9 mouse cellular contexts compared by ENCODE assay signal in genomic region chr4:123104651-123105450, GRCm38 (mm10). TPM values are rescaled to one million over a fixed set of nuclear protein-coding genes. Genes with fewer than 3 reads are reported as not detected.
DNase-seq lines count a peak whose midpoint lies in the region; ATAC-seq and TF ChIP-seq lines count a peak whose summit lies in the region.
"Had no signal": no experiment of that assay in that cellular context is flagged by ENCODE, and none has a peak within 500 bp of the region (broad histone marks: within the 10 kb centered on the region; RNA-seq: fewer than 3 reads in every experiment).

Gene Bmp8b, plus strand, starts transcription at chr4:123105165.

- intact Hi-C loops in gastrocnemius, postnatal 36 days (cut with DNase I): no loop called here

- in situ Hi-C loops in ES-E14 (cut with MboI; ENCODE audit: low sequenced_read_pairs in 2 of 2, unreplicated experiment in 2 of 2): no loop called here

- peak within 1 kb of the TSS; percentile 69 for H3K9ac ChIP-seq in ES-E14 (ENCODE audit: insufficient read depth, low read depth, low read length, poor library complexity, severe bottlenecking)
- no peak within 1 kb of the TSS for H3K9ac ChIP-seq in embryonic facial prominence, embryonic 12.5 days
- peak within 1 kb of the TSS; percentile 20; the same call in 1 of the 2 replicates for H3K9ac ChIP-seq in lung, embryonic 16.5 days (ENCODE audit: low read length)
- H3K9ac ChIP-seq in stomach, embryonic 15.5 days: no peak within 1 kb of the TSS

- H3K4me2 ChIP-seq in embryonic facial prominence, embryonic 12.5 days (replicated peaks): peak within 1 kb of the TSS; percentile 46
- peak within 1 kb of the TSS; percentile 54 for H3K4me2 ChIP-seq in lung, embryonic 16.5 days (ENCODE audit: low read depth, low read length)
- peak within 1 kb of the TSS; percentile 64 for H3K4me2 ChIP-seq in stomach, embryonic 15.5 days

- no peak; the same call in 1 of the 2 replicates for ATAC-seq in embryonic facial prominence, embryonic 12.5 days (ENCODE audit: insufficient number of reproducible peaks, insufficient read depth, low FRiP score, low TSS enrichment)
- ATAC-seq in lung, embryonic 16.5 days (ENCODE audit: low read depth): peak; percentile 81
- peak; percentile 59; the same call in 1 of the 2 replicates for ATAC-seq in stomach, embryonic 15.5 days (ENCODE audit: insufficient read depth, low FRiP score, low read depth)

- H3K27me3 ChIP-seq in embryonic facial prominence, embryonic 12.5 days: peaks cover 47% of the 10 kb centered on the region
- H3K27me3 ChIP-seq in lung, embryonic 16.5 days (ENCODE audit: control insufficient read depth, insufficient read depth, low read depth, low read length): peaks cover 33% of the 10 kb centered on the region
- H3K27me3 ChIP-seq in stomach, embryonic 15.5 days (replicated peaks): peaks cover 30% of the 10 kb centered on the region

- no peaks in the 10 kb centered on the region for H3K9me3 ChIP-seq in ES-E14 (ENCODE audit: control insufficient read depth, insufficient read depth, low read depth, low read length)
- H3K9me3 ChIP-seq in embryonic facial prominence, embryonic 12.5 days: no peaks in the 10 kb centered on the region
- H3K9me3 ChIP-seq in lung, embryonic 16.5 days (ENCODE audit: control insufficient read depth, low read length): no peaks in the 10 kb centered on the region
- no peaks in the 10 kb centered on the region for H3K9me3 ChIP-seq in stomach, embryonic 15.5 days

- WGBS in embryonic facial prominence, embryonic 12.5 days: 6% methylated on average over 75 of the region's 75 CpGs
- WGBS in lung, embryonic 16.5 days: 5% methylated on average over 73 of the region's 75 CpGs
- WGBS in stomach, embryonic 15.5 days: 5% methylated on average over 75 of the region's 75 CpGs

- peak; percentile 74 for DNase-seq in ES-E14 (ENCODE audit: low read depth, low spot score)
- DNase-seq in kidney, adult 18-20 months: peak; percentile 18
- no peak for DNase-seq in cerebellum, postnatal 25 days
- no peak for DNase-seq in left cerebral cortex, adult 11 months (ENCODE audit: low spot score)
- no peak for DNase-seq in gastrocnemius, postnatal 36 days

- no peak within 1 kb of the TSS for H3K27ac ChIP-seq in ES-E14 (ENCODE audit: insufficient read depth, low read depth, low read length, poor library complexity, severe bottlenecking)
- H3K27ac ChIP-seq in embryonic facial prominence, embryonic 12.5 days: no peak within 1 kb of the TSS
- no peak within 1 kb of the TSS for H3K27ac ChIP-seq in lung, embryonic 16.5 days (ENCODE audit: low read length)
- H3K27ac ChIP-seq in stomach, embryonic 15.5 days: no peak within 1 kb of the TSS

- no peaks in the 10 kb centered on the region for H3K36me3 ChIP-seq in ES-E14 (ENCODE audit: control insufficient read depth, insufficient read depth, low read length, poor library complexity, severe bottlenecking)
- no peaks in the 10 kb centered on the region for H3K36me3 ChIP-seq in embryonic facial prominence, embryonic 12.5 days
- H3K36me3 ChIP-seq in lung, embryonic 16.5 days (ENCODE audit: control insufficient read depth, insufficient read depth, low read length): no peaks in the 10 kb centered on the region
- H3K36me3 ChIP-seq in stomach, embryonic 15.5 days: no peaks in the 10 kb centered on the region

- H3K4me3 ChIP-seq in ES-E14 (ENCODE audit: insufficient read depth in 1 of 2, low read depth in 1 of 2, low read length in 2 of 2, poor library complexity in 1 of 2, severe bottlenecking in 1 of 2): peak within 1 kb of the TSS; percentile 72 to 82
- H3K4me3 ChIP-seq in embryonic facial prominence, embryonic 12.5 days: peak within 1 kb of the TSS; percentile 30
- H3K4me3 ChIP-seq in lung, embryonic 16.5 days (ENCODE audit: low read length): peak within 1 kb of the TSS; percentile 41
- H3K4me3 ChIP-seq in stomach, embryonic 15.5 days (replicated peaks): peak within 1 kb of the TSS; percentile 36
- H3K4me3 ChIP-seq: myocyte had no signal

- H3K4me1 ChIP-seq in ES-E14 (ENCODE audit: control insufficient read depth in 2 of 2, insufficient read depth in 2 of 2, low read length in 2 of 2, poor library complexity in 1 of 2): 0 out of 4 replicates have a peak, but pooled peaks cover 0 to 2% of the 10 kb centered on the region in 2 experiments
- H3K4me1 ChIP-seq in embryonic facial prominence, embryonic 12.5 days: peaks cover 8% of the 10 kb centered on the region; the same call in 1 of the 2 replicates
- peaks cover 9% of the 10 kb centered on the region; the same call in 1 of the 2 replicates for H3K4me1 ChIP-seq in lung, embryonic 16.5 days (replicated peaks; ENCODE audit: control insufficient read depth, insufficient read depth, low read length)
- H3K4me1 ChIP-seq in stomach, embryonic 15.5 days: peaks cover 10% of the 10 kb centered on the region; the same call in 1 of the 2 replicates

TF ChIP-seq in ES-E14, 5 proteins besides CTCF, POLR2A, EP300 and RAD21:
- TF ChIP-seq HCFC1 (IDR thresholded peaks at IDR 0.05; ENCODE audit: borderline replicate concordance, insufficient read depth, low read length) (no peak), ZC3H11A (IDR thresholded peaks at IDR 0.05; ENCODE audit: borderline replicate concordance, low read depth, low read length) (no peak), CHD2 (IDR thresholded peaks at IDR 0.05; ENCODE audit: low read depth, low read length) (no peak), MAFK (IDR thresholded peaks at IDR 0.05; ENCODE audit: insufficient read depth, low read depth, low read length) (no peak), ZNF384 (IDR thresholded peaks at IDR 0.05; ENCODE audit: low read depth, low read length) (no peak)

RNA-seq across cellular contexts. Expression of gene Bmp8b, which starts in this region (rescaled TPM):
- total RNA-seq in ES-E14 (2012; rRNA removed): 7.2 and 9.2 TPM in 2 replicates
- 0.47 and 0.55 TPM in 2 replicates for polyA plus RNA-seq in embryonic facial prominence, embryonic 12.5 days (2016; fragmentation: Nextera tagmentation; extraction: Ambion mirVana)
- 1.5 and 2.0 TPM in 2 replicates for polyA plus RNA-seq in lung, embryonic 16.5 days (2015; fragmentation: Nextera tagmentation; extraction: Ambion mirVana)
- polyA plus RNA-seq in stomach, embryonic 15.5 days (2015; fragmentation: Nextera tagmentation; extraction: Ambion mirVana): 0.54 and 0.81 TPM in 2 replicates
- total RNA-seq in gastrocnemius, postnatal 36 days (2021): not detected

Comparison
In these comparisons a context has a peak if more than half of its experiments do, and no peak if none do; other contexts are left out.
1. Peak in ATAC-seq, H3K4me3 ChIP-seq and H3K4me2 ChIP-seq in stomach, embryonic 15.5 days; RNA of the gene not detected or under 1 TPM.
2. DNase-seq: peak in ES-E14 (single experiment) and kidney, adult 18-20 months (single experiment); none in cerebellum, postnatal 25 days (0 of 2), left cerebral cortex, adult 11 months (single experiment) and gastrocnemius, postnatal 36 days (0 of 2).
3. H3K9ac ChIP-seq: peak in ES-E14 (single experiment) and lung, embryonic 16.5 days (single experiment); none in embryonic facial prominence, embryonic 12.5 days (single experiment) and stomach, embryonic 15.5 days (single experiment).
4. Peak in every context shown above with its lines, with median percentiles within 50 percentile points of each other: H3K4me3 ChIP-seq and H3K4me2 ChIP-seq.